Mouse (Mus musculus): ENCODE measurements at regions not wholly inside any gene's neighbourhood (a gene's known extent, or its start where the extent isn't known, plus 50 kb on each side); places are given as distances from the start of the nearest gene placed in this dataset.

- TF ChIP-seq POLR2A (IDR thresholded peaks at IDR 0.05; ENCODE audit: insufficient read depth, low read depth, low read length) (no peak), CTCF (IDR thresholded peaks at IDR 0.05; ENCODE audit: insufficient read depth, low read depth, low read length) (no peak)
Measured at GRCm38 (mm10) chr7:72446911-72447310, 140.5 kb upstream of the Mctp2 start.
